Mouse (Mus musculus) sigmoid colon, adult 10 weeks (tissue): ENCODE data around the gene Il17rb. TPM values are rescaled to one million over a fixed set of nuclear protein-coding genes. Genes with fewer than 3 reads are reported as not detected.

Experiments
- polyA plus RNA-seq: library from polyadenylated mRNA; stranded (reverse); fragments of 350-450 nt; fragmentation: Illumina TruSeq; extraction: RNeasy Lipid Tissue Mini Kit (QIAGEN cat#74804); gene quantifications from one replicate; pipeline ENCODE4 v1.2.3, GENCODE M21; 2014; ENCODE audit warnings: low read depth, low replicate concordance

Gene Il17rb
- 1.3 TPM for polyA plus RNA-seq

GRCm38 (mm10) chr14:30008733-30009575 lies at the start of gene Il17rb, which contains the start of gene Chdh:
Il17rb (minus strand) TSS chr14:30008896.
Chdh (plus strand) TSS chr14:30009023.

GRCm38 (mm10) chr14:29978254-29979204 lies 30.2 kb downstream of the Il17rb start, which contains the start of gene Actr8:
Actr8 (plus strand) TSS chr14:29978337.

GRCm38 (mm10) chr14:29968075-29968821 lies 40.4 kb downstream of the Il17rb start, which contains the start of gene Selenok:
Selenok (plus strand) TSS chr14:29968308.

Other genes starting within 250 kb of the Il17rb start
- gene Selenok, start 40.6 kb downstream of the Il17rb start, polyA plus RNA-seq = 120 TPM
- gene Actr8, start 30.6 kb downstream of the Il17rb start, polyA plus RNA-seq = 16.1 TPM
- gene Chdh, start 127 bp upstream of the Il17rb start, polyA plus RNA-seq = 35.4 TPM